Mouse (Mus musculus) Patski (cell line): ENCODE results near the gene Mgat4c. TPM values are rescaled to one million over a fixed set of nuclear protein-coding genes. Genes with fewer than 3 reads are reported as not detected.

ENCODE experiments used
- ATAC-seq: fragments of 100-300 bp; one replicate; pipeline ENCODE4 v1.8.0; 2021
- CTCF ChIA-PET: fragments of 350-600 bp; sonication (Branson Sonifier 250); formaldehyde crosslinking; loops from one replicate; lab custom pipeline; 2022; ENCODE audit warnings: inconsistent platforms; lab: Charles Lee
- POLR2A ChIA-PET: fragments of 350-600 bp; sonication (Branson Sonifier 250); formaldehyde crosslinking; loops from one replicate; lab custom pipeline; 2022; ENCODE audit warnings: antibody characterized with exemption, inconsistent platforms; lab: Charles Lee
- DNase-seq: peaks from one replicate; pipeline ENCODE4 v3.0.0-alpha.2; 2011; ENCODE audit warnings: low read depth, low spot score
- H3K27me3 ChIP-seq: fragments of 371-371 bp; one replicate; pipeline ENCODE4 v1.5.1; 2021
- CTCF ChIP-seq: fragments of 100-300 bp; IDR thresholded peaks from one replicate; pipeline ENCODE4 v1.5.1; 2021
- in situ Hi-C: fragments of 300-500 bp; cut with MboI; formaldehyde crosslinking; loops from 3 replicates; pipeline ENCODE4 v1.11.1; 2018; ENCODE audit warnings: low pct_unique_long_range_greater_than_20kb, mixed read lengths
- polyA plus RNA-seq: library from polyadenylated mRNA; unstranded; gene quantifications from one replicate; pipeline ENCODE4 v1.2.3, GENCODE M21; 2021

Mgat4c gene
- polyA plus RNA-seq, 1 experiment from 2014 or later: 0.15 TPM

DNA sequence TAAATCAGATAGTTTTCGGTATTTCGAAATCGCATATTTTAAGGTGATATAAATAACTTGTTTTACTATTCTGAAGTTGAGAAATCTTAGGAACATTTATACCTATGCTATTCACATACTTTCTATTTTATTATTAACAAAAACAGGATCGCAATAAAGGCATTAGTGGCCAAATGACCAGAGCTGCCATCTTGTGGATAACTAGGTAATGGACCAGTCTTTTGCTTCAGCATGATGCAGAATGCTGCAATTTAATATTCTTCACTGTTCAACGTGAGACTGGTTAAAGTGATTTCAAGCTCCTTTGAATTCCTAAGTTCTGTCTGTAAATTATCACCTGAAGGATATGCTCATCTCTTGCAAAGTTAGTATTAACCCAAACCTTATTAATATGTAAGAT, 473.6 kb downstream of the Mgat4c start:
- H3K27me3 ChIP-seq: peaks cover 7% of the 10 kb centered on the region
- ATAC-seq: no peak
- POLR2A ChIA-PET: no interaction called here
- DNase-seq: no peak
- CTCF ChIA-PET: no interaction called here
- in situ Hi-C loops: no loop called here
- TF ChIP-seq CTCF: peak; percentile 38

GRCm38 (mm10) chr10:102155853-102156252, 474.6 kb downstream of the Mgat4c start:
- peaks cover 7% of the 10 kb centered on the region for H3K27me3 ChIP-seq
- POLR2A ChIA-PET: no interaction called here
- CTCF ChIA-PET: no interaction called here
- no peak for ATAC-seq
- peak; percentile 30 for TF ChIP-seq CTCF
- no peak for DNase-seq
- in situ Hi-C loops: no loop called here

GRCm38 (mm10) chr10:102158809-102159208, 477.5 kb downstream of the Mgat4c start:
- CTCF ChIA-PET: interaction anchor here (0.9 kb wide), 1 partner anchor 11 kb away, joined by 4 read pairs; no protein-coding TSS in a partner anchor
- ATAC-seq (peak; percentile 69), DNase-seq (no peak)
- POLR2A ChIA-PET: no interaction called here
- in situ Hi-C loops: no loop called here
- TF ChIP-seq CTCF: no peak
- peaks cover 15% of the 10 kb centered on the region for H3K27me3 ChIP-seq

DNA sequence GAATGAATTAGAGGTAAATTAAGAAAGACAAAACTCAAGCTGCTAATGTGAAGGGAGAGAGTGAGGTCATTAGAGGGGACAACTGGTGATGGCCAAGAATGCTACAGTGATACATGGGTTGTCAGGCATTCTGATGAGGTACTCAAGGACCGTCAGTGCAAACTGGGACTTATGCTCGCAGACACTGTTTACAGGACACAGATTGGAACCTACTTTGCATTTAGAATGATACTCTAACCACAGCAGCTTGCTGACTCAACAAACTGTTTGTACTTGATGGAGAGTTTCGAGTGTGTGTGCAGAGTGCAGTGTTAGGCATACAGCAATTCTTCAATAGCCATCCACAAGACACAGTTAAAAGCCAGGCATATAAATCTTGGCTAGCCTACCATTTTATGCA, 503.4 kb downstream of the Mgat4c start:
- POLR2A ChIA-PET: no interaction called here
- in situ Hi-C loops: no loop called here
- ATAC-seq: no peak
- CTCF ChIA-PET: no interaction called here
- no peaks in the 10 kb centered on the region for H3K27me3 ChIP-seq
- DNase-seq: no peak
- TF ChIP-seq CTCF: no peak

DNA sequence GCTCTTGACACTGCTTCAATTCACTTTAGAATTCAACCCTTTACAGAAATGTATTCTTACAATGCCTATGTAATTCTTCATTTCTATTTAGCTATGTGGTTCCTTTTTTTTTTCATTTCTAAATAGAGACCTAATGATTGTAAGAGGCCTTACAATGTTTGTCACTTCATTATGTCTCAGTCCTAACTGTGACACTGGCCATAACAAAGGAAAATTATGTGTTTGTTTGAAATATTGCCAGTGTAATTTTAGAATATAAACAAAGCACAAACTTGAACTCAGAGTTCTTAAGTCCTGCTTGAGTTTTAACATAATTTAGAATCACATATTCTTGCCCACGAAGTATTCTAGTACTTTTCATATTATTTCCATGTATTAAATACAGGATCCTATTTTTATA, 510.4 kb downstream of the Mgat4c start:
- no peak for ATAC-seq
- in situ Hi-C loops: no loop called here
- no peak for TF ChIP-seq CTCF
- DNase-seq: no peak
- no peaks in the 10 kb centered on the region for H3K27me3 ChIP-seq
- POLR2A ChIA-PET: no interaction called here
- CTCF ChIA-PET: interaction anchor here (1.5 kb wide), 1 partner anchor 11 kb away, joined by 3 read pairs; no protein-coding TSS in a partner anchor

GRCm38 (mm10) chr10:102196850-102197249, 515.6 kb downstream of the Mgat4c start:
- in situ Hi-C loops: no loop called here
- no peak for TF ChIP-seq CTCF
- no peaks in the 10 kb centered on the region for H3K27me3 ChIP-seq
- ChIA-PET POLR2A (no interaction called here), CTCF (interaction anchor here (1.1 kb wide), 1 partner anchor 119 kb away, joined by 3 read pairs; no protein-coding TSS in a partner anchor)
- no peak for DNase-seq
- ATAC-seq: no peak

GRCm38 (mm10) chr10:102238558-102239211, 557.4 kb downstream of the Mgat4c start:
- DNase-seq (no peak), ATAC-seq (no peak)
- no peak for TF ChIP-seq CTCF
- ChIA-PET POLR2A (no interaction called here), CTCF (no interaction called here)
- no peaks in the 10 kb centered on the region for H3K27me3 ChIP-seq
- in situ Hi-C loops: no loop called here

DNA sequence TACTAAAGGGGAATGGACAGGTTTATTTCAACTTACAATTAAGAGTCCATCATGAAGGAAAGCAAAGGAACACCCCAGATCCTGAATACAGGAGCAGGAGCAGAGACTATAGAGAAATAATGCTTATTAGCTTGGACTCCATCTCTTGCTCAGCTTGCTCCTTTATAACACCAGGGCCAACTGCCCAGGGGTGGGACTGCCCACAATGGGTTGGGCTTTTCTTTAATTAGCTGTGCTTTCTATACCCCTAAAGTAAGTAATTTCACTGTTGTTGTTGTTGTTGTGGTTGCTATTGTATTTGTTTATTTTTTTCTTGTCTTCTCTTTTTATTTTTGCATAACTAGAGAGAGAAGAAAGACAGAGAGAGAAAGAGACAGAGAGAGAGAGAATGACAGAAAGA, 562.6 kb downstream of the Mgat4c start:
- POLR2A ChIA-PET: interaction anchor here (0.6 kb wide), 1 partner anchor 110 kb away, joined by 3 read pairs; no protein-coding TSS in a partner anchor

DNA sequence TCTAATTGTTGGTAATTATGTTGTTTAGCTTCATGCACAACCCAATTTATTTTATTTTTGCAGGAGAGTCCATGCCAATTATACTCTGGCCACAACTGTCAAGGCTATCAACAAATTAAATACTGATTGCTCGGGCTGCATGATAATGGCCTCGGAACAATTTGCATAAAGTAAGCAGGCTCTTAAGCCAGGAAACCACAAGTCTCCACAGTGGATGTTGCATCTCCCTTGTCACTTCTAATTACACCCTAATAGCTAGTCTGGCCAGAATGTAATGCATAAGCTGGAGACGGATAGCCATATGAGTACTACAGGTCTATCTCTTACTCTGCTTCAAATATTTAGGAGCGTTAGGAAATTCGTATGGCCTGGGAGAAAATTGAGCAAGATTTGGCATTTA, 563.3 kb downstream of the Mgat4c start:
- in situ Hi-C loops: no loop called here
- CTCF ChIA-PET: no interaction called here
- POLR2A ChIA-PET: interaction anchor here (0.6 kb wide), 1 partner anchor 111 kb away, joined by 3 read pairs; no protein-coding TSS in a partner anchor

More for the DNA sequence above, 562.6 kb downstream of the Mgat4c start:
- DNase-seq: no peak
- TF ChIP-seq CTCF: no peak
- in situ Hi-C loops: no loop called here
- CTCF ChIA-PET: no interaction called here
- ATAC-seq: no peak
- no peaks in the 10 kb centered on the region for H3K27me3 ChIP-seq

DNA sequence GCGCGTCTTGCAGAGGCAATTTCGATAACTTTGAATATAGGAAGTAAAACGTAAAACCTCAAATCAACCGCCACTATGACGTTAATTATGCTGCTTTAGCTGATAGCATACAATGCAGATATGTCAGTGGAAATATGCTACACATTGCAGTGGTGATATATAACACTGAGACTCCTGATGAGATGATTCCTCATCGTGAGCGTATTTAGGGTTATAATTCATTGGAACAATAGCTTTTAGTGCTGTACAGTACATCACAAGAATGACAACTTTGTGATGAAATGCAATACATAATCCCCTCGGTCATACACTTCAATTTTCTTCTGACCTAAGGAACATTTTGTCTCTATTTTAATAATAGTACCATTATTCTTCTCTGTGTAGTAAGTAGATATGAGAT, 564.0 kb downstream of the Mgat4c start:
- POLR2A ChIA-PET: no interaction called here
- CTCF ChIA-PET: no interaction called here
- no peaks in the 10 kb centered on the region for H3K27me3 ChIP-seq
- ATAC-seq (no peak), DNase-seq (no peak)
- no peak for TF ChIP-seq CTCF
- in situ Hi-C loops: no loop called here

More for the DNA sequence above, 563.3 kb downstream of the Mgat4c start:
- no peak for DNase-seq
- no peak for ATAC-seq
- H3K27me3 ChIP-seq: no peaks in the 10 kb centered on the region
- TF ChIP-seq CTCF: no peak

DNA sequence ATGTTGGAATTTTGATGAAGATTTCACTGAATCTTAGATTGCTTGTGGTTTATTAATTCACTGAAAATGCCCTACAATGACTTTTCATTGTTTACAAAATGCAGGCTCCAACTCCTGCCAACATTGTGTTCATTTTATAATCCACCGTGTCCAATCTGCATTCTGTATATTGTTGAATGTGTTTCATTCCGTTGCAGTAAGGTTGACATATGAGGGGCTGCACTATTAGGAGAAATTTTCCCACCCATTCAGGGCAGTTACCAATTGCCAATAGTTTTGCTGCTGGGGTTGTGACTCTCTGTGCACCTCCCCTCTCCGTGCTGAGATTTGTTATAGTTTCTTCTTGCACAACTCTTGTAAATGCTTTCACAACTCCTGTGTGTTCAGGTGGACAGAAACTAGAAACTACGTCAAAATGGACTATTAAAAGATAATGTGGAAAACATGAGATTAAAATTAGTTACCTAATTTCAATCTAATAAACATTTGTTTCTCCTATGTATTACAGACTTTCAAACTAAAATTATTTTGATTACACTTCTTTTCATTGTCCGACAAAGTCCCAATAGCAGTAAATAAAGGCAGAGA, 627.7 kb downstream of the Mgat4c start:
- no peak for TF ChIP-seq CTCF
- DNase-seq: no peak
- H3K27me3 ChIP-seq: no peaks in the 10 kb centered on the region
- in situ Hi-C loops: no loop called here
- ChIA-PET CTCF (no interaction called here), POLR2A (no interaction called here)
- no peak for ATAC-seq
